Mouse (Mus musculus) liver, embryonic 13.5 days (tissue): ENCODE measurements around the gene Mib2. TPM values are rescaled to one million over a fixed set of nuclear protein-coding genes. Genes with fewer than 3 reads are reported as not detected.
A peak's percentile ranks its signal among the peaks of the same experiment; 100 is the strongest.

ENCODE experiments used
- ATAC-seq: fragments of 200-750 bp; cut with Nextera tagmentation; 2 replicates; pipeline ENCODE4 v1.8.0; 2017; ENCODE audit warnings: low read depth, mild to moderate bottlenecking, moderate number of reproducible peaks, moderate library complexity
- DNase-seq: peaks from one replicate; pipeline ENCODE4 v3.0.0; 2022
- H3K27ac ChIP-seq: fragments of 300-500 bp; sonication (generic); 2 replicates; pipeline ENCODE4 v1.5.1; 2015; ENCODE audit warnings: moderate library complexity, mild to moderate bottlenecking, inconsistent platforms
- H3K27me3 ChIP-seq: fragments of 300-500 bp; sonication (generic); 2 replicates; pipeline ENCODE4 v1.6.1; 2015; ENCODE audit warnings: mild to moderate bottlenecking, inconsistent platforms
- H3K36me3 ChIP-seq: fragments of 300-500 bp; sonication (generic); 2 replicates; pipeline ENCODE4 v1.6.1; 2015; ENCODE audit warnings: mild to moderate bottlenecking, inconsistent platforms
- H3K4me1 ChIP-seq: fragments of 300-500 bp; sonication (generic); replicated peaks from 2 replicates; pipeline ENCODE4 v1.6.1; 2015; ENCODE audit warnings: inconsistent platforms
- H3K4me2 ChIP-seq: fragments of 300-500 bp; sonication (generic); 2 replicates; pipeline ENCODE4 v1.6.1; 2015; ENCODE audit warnings: inconsistent platforms, mild to moderate bottlenecking, moderate library complexity
- H3K4me3 ChIP-seq: fragments of 300-500 bp; sonication (generic); replicated peaks from 2 replicates; pipeline ENCODE4 v1.5.1; 2015; ENCODE audit warnings: mild to moderate bottlenecking, inconsistent platforms
- H3K9ac ChIP-seq: fragments of 300-500 bp; sonication (generic); 2 replicates; pipeline ENCODE4 v1.6.1; 2015; ENCODE audit warnings: mild to moderate bottlenecking, inconsistent platforms
- H3K9me3 ChIP-seq: fragments of 300-500 bp; sonication (generic); replicated peaks from 2 replicates; pipeline ENCODE4 v1.6.1; 2016; ENCODE audit warnings: inconsistent platforms
- WGBS: fragments of 180-500 bp; shearing (Covaris S2); methylation state at CpG from one replicate; pipeline ENCODE4 v1.1.7; 2015; ENCODE audit not compliant: insufficient replicate concordance; 5-methylcytosine and 5-hydroxymethylcytosine counted together
- polyA plus RNA-seq: library from polyadenylated mRNA; unstranded; fragments of >200 nt; fragmentation: Nextera tagmentation; extraction: Ambion mirVana; gene quantifications from 2 replicates; pipeline ENCODE4 v1.2.1, GENCODE M21; 2015

Gene Mib2
- polyA plus RNA-seq, 1 experiment from 2014 or later = 3.2 TPM

- 4% methylated on average over 8 of the region's 8 CpGs for WGBS
- no peak overlapping the region for H3K27ac ChIP-seq
Observed at GRCm38 (mm10) chr4:155669598-155670075, 639 bp upstream of the Mib2 start.

GRCm38 (mm10) chr4:155666903-155667302, 2.1 kb downstream of the Mib2 start:
- ATAC-seq (no peak), DNase-seq (no peak)
- Histone ChIP-seq H3K9ac (no peak overlapping the region), H3K4me1 (peaks cover 18% of the 10 kb centered on the region), H3K4me3 (no peak overlapping the region), H3K27ac (no peak overlapping the region), H3K27me3 (no peaks in the 10 kb centered on the region), H3K9me3 (no peaks in the 10 kb centered on the region), H3K4me2 (no peak overlapping the region), H3K36me3 (no peaks in the 10 kb centered on the region)

More at GRCm38 (mm10) chr4:155669598-155670075, 639 bp upstream of the Mib2 start:
- ATAC-seq = no peak
- H3K4me3 ChIP-seq = peak overlapping the region; percentile 91
- no peak for DNase-seq
- peak overlapping the region; percentile 11 for H3K9ac ChIP-seq
- H3K4me2 ChIP-seq = peak overlapping the region; percentile 93
- peaks cover 14% of the 10 kb centered on the region for H3K4me1 ChIP-seq
- H3K9me3 ChIP-seq = no peaks in the 10 kb centered on the region
- H3K27me3 ChIP-seq = no peaks in the 10 kb centered on the region
- H3K36me3 ChIP-seq = no peaks in the 10 kb centered on the region

- H3K4me3 ChIP-seq = no peak overlapping the region
- H3K36me3 ChIP-seq = no peaks in the 10 kb centered on the region
- DNase-seq = no peak
- WGBS = 80% methylated on average over 12 of the region's 12 CpGs
- H3K27me3 ChIP-seq = peaks cover 6% of the 10 kb centered on the region
- 0 out of 2 replicates have a peak, but pooled peaks have one; percentile 9 for ATAC-seq
- H3K4me1 ChIP-seq = peaks cover 4% of the 10 kb centered on the region; the same call in 1 of the 2 replicates
- H3K9ac ChIP-seq = no peak overlapping the region
- no peak overlapping the region for H3K4me2 ChIP-seq
- no peaks in the 10 kb centered on the region for H3K9me3 ChIP-seq
- H3K27ac ChIP-seq = no peak overlapping the region
Observed at GRCm38 (mm10) chr4:155660641-155661040, 8.4 kb downstream of the Mib2 start.

- Histone ChIP-seq H3K27me3 (peaks cover 23% of the 10 kb centered on the region), H3K9me3 (no peaks in the 10 kb centered on the region), H3K4me2 (no peak overlapping the region), H3K9ac (no peak overlapping the region), H3K36me3 (no peaks in the 10 kb centered on the region), H3K4me3 (no peak overlapping the region), H3K4me1 (peaks cover 19% of the 10 kb centered on the region), H3K27ac (no peak overlapping the region)
- WGBS = 87% methylated on average over 10 of the region's 10 CpGs
- DNase-seq (no peak), ATAC-seq (no peak)
Observed at GRCm38 (mm10) chr4:155658961-155659360, 10.0 kb downstream of the Mib2 start.

- no peak overlapping the region for H3K9ac ChIP-seq
- 81% methylated on average over 13 of the region's 13 CpGs for WGBS
- ATAC-seq (no peak), DNase-seq (no peak)
- H3K36me3 ChIP-seq = peaks cover 2% of the 10 kb centered on the region
- H3K4me2 ChIP-seq = no peak overlapping the region
- no peak overlapping the region for H3K4me3 ChIP-seq
- peaks cover 35% of the 10 kb centered on the region for H3K4me1 ChIP-seq
- peaks cover 50% of the 10 kb centered on the region for H3K27me3 ChIP-seq
- H3K9me3 ChIP-seq = no peaks in the 10 kb centered on the region
- no peak overlapping the region for H3K27ac ChIP-seq
Observed at GRCm38 (mm10) chr4:155656214-155656751, 12.7 kb downstream of the Mib2 start.

GRCm38 (mm10) chr4:155654456-155655298, 14.3 kb downstream of the Mib2 start:
- H3K4me2 ChIP-seq = peak overlapping the region; percentile 69
- peak overlapping the region; percentile 47 for H3K4me3 ChIP-seq
- DNase-seq (no peak), ATAC-seq (peak; percentile 24)
- H3K27me3 ChIP-seq = peaks cover 61% of the 10 kb centered on the region
- 4% methylated on average over 52 of the region's 52 CpGs for WGBS
- peaks cover 18% of the 10 kb centered on the region for H3K36me3 ChIP-seq
- peaks cover 35% of the 10 kb centered on the region for H3K4me1 ChIP-seq
- no peak overlapping the region for H3K27ac ChIP-seq
- H3K9me3 ChIP-seq = no peaks in the 10 kb centered on the region
- peak overlapping the region; percentile 22 for H3K9ac ChIP-seq

GRCm38 (mm10) chr4:155654183-155654455, 14.9 kb downstream of the Mib2 start:
- Histone ChIP-seq H3K36me3 (peaks cover 24% of the 10 kb centered on the region), H3K4me3 (peak overlapping the region; percentile 47), H3K27me3 (peaks cover 61% of the 10 kb centered on the region), H3K9me3 (no peaks in the 10 kb centered on the region), H3K9ac (no peak overlapping the region), H3K4me2 (peak overlapping the region; percentile 69), H3K27ac (no peak overlapping the region), H3K4me1 (peaks cover 35% of the 10 kb centered on the region)
- ATAC-seq (no peak), DNase-seq (no peak)
- WGBS = 3% methylated on average over 6 of the region's 6 CpGs

GRCm38 (mm10) chr4:155653451-155654182, 15.4 kb downstream of the Mib2 start:
- DNase-seq (no peak), ATAC-seq (no peak)
- Histone ChIP-seq H3K9me3 (no peaks in the 10 kb centered on the region), H3K4me3 (peak overlapping the region; percentile 47), H3K27me3 (peaks cover 61% of the 10 kb centered on the region), H3K36me3 (peaks cover 29% of the 10 kb centered on the region), H3K4me2 (peak overlapping the region; percentile 69), H3K4me1 (peaks cover 35% of the 10 kb centered on the region), H3K9ac (no peak overlapping the region; the same call in 1 of the 2 replicates), H3K27ac (no peak overlapping the region)
- 5% methylated on average over 31 of the region's 31 CpGs for WGBS

- H3K27ac ChIP-seq = no peak within 1 kb of the TSS
- H3K27me3 ChIP-seq = peaks cover 61% of the 10 kb centered on the region
- peak within 1 kb of the TSS; percentile 69 for H3K4me2 ChIP-seq
- WGBS = 2% methylated on average over 33 of the region's 33 CpGs
- H3K4me3 ChIP-seq = peak within 1 kb of the TSS; percentile 47
- H3K9ac ChIP-seq = peak within 1 kb of the TSS; percentile 29; the same call in 1 of the 2 replicates
- peaks cover 35% of the 10 kb centered on the region for H3K4me1 ChIP-seq
- no peak; the same call in 1 of the 2 replicates for ATAC-seq
- no peaks in the 10 kb centered on the region for H3K9me3 ChIP-seq
- H3K36me3 ChIP-seq = peaks cover 34% of the 10 kb centered on the region
- no peak for DNase-seq
Observed at GRCm38 (mm10) chr4:155653086-155653450, 15.9 kb downstream of the Mib2 start, which contains the start of gene Mmp23. Mmp23 (minus strand) TSS chr4:155653384.

GRCm38 (mm10) chr4:155652283-155653085, 16.5 kb downstream of the Mib2 start:
- H3K9ac ChIP-seq = peak overlapping the region; percentile 29; the same call in 1 of the 2 replicates
- H3K27me3 ChIP-seq = peaks cover 61% of the 10 kb centered on the region

More at GRCm38 (mm10) chr4:155652283-155653085, 16.5 kb downstream of the Mib2 start:
- Histone ChIP-seq H3K4me2 (peak overlapping the region; percentile 69), H3K4me3 (peak overlapping the region; percentile 47), H3K4me1 (peaks cover 35% of the 10 kb centered on the region), H3K9me3 (no peaks in the 10 kb centered on the region), H3K36me3 (peaks cover 40% of the 10 kb centered on the region), H3K27ac (no peak overlapping the region)
- no peak for DNase-seq
- ATAC-seq = no peak
- 25% methylated on average over 36 of the region's 36 CpGs for WGBS
